Mouse (Mus musculus): Measurements from ENCODE around the gene Kcnj15.

DNA sequence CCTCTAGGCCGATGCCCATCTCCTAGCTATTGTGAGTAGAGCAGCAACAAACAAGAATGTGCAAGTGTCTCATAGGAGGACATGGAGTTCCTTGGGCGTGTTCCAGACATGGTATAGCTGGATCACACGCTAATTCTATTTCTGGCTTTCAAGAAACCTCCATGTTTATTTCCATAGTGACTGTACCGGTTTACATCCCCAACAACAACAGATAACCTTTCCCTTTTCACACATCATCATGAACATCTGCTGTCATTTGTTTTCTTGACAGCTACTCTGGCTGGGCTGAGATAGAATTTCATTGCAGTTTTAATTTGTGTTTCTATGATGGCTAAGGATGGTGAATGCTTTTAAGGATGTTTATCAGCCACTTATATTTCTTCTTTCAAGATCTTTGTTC, 25.6 kb upstream of the Kcnj15 start:
- no peak for TF ChIP-seq POLR2A (IDR thresholded peaks at IDR 0.05; ENCODE audit: low read depth, low read length)
- no peak for TF ChIP-seq CTCF (IDR thresholded peaks at IDR 0.05; ENCODE audit: borderline replicate concordance, insufficient read depth, low read length)
